Mouse (Mus musculus) thymus, adult 2 months (tissue): Measurements from ENCODE around the gene Mylk.

ENCODE experiments used
- CTCF ChIP-seq: fragments of 200-500 bp; IDR thresholded peaks from 2 replicates; pipeline ENCODE4 v1.5.1; 2012; ENCODE audit warnings: mild to moderate bottlenecking, control low read depth, low read length, moderate library complexity, borderline replicate concordance; ENCODE audit not compliant: control insufficient read depth, poor library complexity, insufficient read depth; ENCODE audit errors: extremely low read depth
- POLR2A ChIP-seq: fragments of 200-500 bp; IDR thresholded peaks from 2 replicates; pipeline ENCODE4 v1.6.1; 2012; ENCODE audit warnings: mild to moderate bottlenecking, low read length, control low read depth, moderate library complexity; ENCODE audit not compliant: control insufficient read depth, poor library complexity, insufficient read depth; ENCODE audit errors: extremely low read depth

DNA sequence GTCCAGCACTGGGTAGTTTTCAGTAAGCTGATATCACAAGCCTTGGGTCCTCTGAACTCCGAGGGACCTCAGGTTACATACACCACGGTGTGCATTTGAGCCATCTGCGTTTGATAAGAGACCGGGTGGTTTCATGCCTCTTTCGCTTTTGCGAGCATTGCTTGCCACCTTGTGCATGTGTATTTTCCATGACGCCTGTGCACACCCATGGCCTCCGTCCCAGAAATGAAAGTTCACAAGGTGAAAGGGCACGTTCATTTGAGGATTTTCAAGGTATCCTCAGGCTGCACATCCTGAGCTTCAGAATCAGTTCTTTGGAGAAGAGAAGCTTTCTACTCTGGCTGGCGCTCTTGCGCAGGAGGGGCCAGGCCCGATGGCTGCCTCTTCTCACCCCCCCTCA is 227.5 kb downstream of the Mylk start:
- no peak for TF ChIP-seq POLR2A
- no peak for TF ChIP-seq CTCF
